Comparison of ENCODE assay signal across 26 mouse cellular contexts in the genomic region with DNA sequence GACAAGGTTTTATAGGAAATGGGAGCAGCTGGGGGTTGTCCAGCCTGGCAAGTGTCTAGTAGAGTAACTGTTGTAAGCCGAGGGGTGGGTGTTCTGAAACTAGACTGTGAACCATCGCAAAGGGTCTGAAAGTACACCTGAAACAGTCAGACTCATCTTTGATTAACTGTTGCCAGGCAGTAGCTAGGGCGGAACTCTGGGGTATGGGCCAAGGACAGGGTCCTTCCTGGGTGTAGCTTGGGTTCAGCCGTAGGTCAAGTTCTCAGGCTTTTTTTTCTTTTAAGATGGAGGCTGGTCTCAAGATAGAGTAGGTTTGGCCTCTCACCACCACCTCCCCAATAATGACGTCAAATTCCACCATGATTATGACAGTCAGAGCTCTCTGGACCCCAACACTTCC. TPM values are rescaled to one million over a fixed set of nuclear protein-coding genes. Genes with fewer than 3 reads are reported as not detected.
"Had no signal": no experiment of that assay in that cellular context is flagged by ENCODE, and none has a peak within 500 bp of the region (broad histone marks: within the 10 kb centered on the region; RNA-seq: fewer than 3 reads in every experiment).

No protein-coding gene starts in this region.

- DNase-seq: gastrocnemius, adult 2 months; gastrocnemius, postnatal 10 days; gastrocnemius, postnatal 25 days; heart, adult 18-20 months; heart, postnatal 14 days; heart, postnatal 36 days; kidney, adult 18-20 months; kidney, adult 9 months; kidney, postnatal 14 days; kidney, postnatal 36 days; layer of hippocampus, adult 9-11 months; layer of hippocampus, postnatal 36 days; liver; liver, embryonic 13.5 days; liver, postnatal 0 days had no signal

RNA-seq across cellular contexts. Expression of a gene that starts 26.3 kb away (rescaled TPM):
- total RNA-seq: gastrocnemius, adult 2 months; gastrocnemius, postnatal 10 days; gastrocnemius, postnatal 25 days; gastrocnemius, postnatal 4 days; granulocyte monocyte progenitor cell, adult 5-6 weeks; heart, adult 18-20 months; heart, adult 8-10 months; heart, postnatal 14 days; heart, postnatal 36 days; hematopoietic stem cell, adult 5-6 weeks; layer of hippocampus, adult 18-20 months; layer of hippocampus, adult 8-10 months; layer of hippocampus, postnatal 14 days; layer of hippocampus, postnatal 36 days; left cerebral cortex, adult 18-20 months; left cerebral cortex, adult 8-10 months; left cerebral cortex, postnatal 10 days; left cerebral cortex, postnatal 25 days had no signal

RNA-seq across cellular contexts. Expression of a gene that starts 38.2 kb away (rescaled TPM):
- total RNA-seq: gastrocnemius, adult 2 months; gastrocnemius, postnatal 10 days; gastrocnemius, postnatal 25 days; gastrocnemius, postnatal 4 days; granulocyte monocyte progenitor cell, adult 5-6 weeks; heart, adult 18-20 months; heart, adult 8-10 months; heart, postnatal 14 days; heart, postnatal 36 days; hematopoietic stem cell, adult 5-6 weeks; layer of hippocampus, adult 18-20 months; layer of hippocampus, adult 8-10 months; layer of hippocampus, postnatal 14 days; layer of hippocampus, postnatal 36 days; left cerebral cortex, adult 8-10 months; left cerebral cortex, postnatal 10 days; left cerebral cortex, postnatal 25 days had no signal

RNA-seq across cellular contexts. Expression of a gene that starts 47.1 kb away (rescaled TPM):
- total RNA-seq: gastrocnemius, adult 2 months; gastrocnemius, postnatal 25 days; granulocyte monocyte progenitor cell, adult 5-6 weeks; heart, adult 8-10 months; heart, postnatal 36 days; hematopoietic stem cell, adult 5-6 weeks; layer of hippocampus, adult 18-20 months; layer of hippocampus, adult 8-10 months; layer of hippocampus, postnatal 14 days; layer of hippocampus, postnatal 36 days; left cerebral cortex, postnatal 10 days had no signal

RNA-seq across cellular contexts. Expression of a gene that starts 48.0 kb away (rescaled TPM):
- total RNA-seq: granulocyte monocyte progenitor cell, adult 5-6 weeks; hematopoietic stem cell, adult 5-6 weeks had no signal
